Mouse (Mus musculus) bone marrow, adult 2 months (tissue): ENCODE data around the gene Dppa5a.

ENCODE experiments used
- CTCF ChIP-seq: fragments of 200-500 bp; IDR thresholded peaks from 2 replicates; pipeline ENCODE4 v1.5.1; 2011; ENCODE audit warnings: low read length, control low read depth; ENCODE audit not compliant: control insufficient read depth, insufficient read depth
- POLR2A ChIP-seq: fragments of 200-500 bp; IDR thresholded peaks from 2 replicates; pipeline ENCODE4 v1.6.1; 2011; ENCODE audit warnings: low read depth, mild to moderate bottlenecking, control low read depth, low read length, borderline replicate concordance; ENCODE audit not compliant: control insufficient read depth

DNA sequence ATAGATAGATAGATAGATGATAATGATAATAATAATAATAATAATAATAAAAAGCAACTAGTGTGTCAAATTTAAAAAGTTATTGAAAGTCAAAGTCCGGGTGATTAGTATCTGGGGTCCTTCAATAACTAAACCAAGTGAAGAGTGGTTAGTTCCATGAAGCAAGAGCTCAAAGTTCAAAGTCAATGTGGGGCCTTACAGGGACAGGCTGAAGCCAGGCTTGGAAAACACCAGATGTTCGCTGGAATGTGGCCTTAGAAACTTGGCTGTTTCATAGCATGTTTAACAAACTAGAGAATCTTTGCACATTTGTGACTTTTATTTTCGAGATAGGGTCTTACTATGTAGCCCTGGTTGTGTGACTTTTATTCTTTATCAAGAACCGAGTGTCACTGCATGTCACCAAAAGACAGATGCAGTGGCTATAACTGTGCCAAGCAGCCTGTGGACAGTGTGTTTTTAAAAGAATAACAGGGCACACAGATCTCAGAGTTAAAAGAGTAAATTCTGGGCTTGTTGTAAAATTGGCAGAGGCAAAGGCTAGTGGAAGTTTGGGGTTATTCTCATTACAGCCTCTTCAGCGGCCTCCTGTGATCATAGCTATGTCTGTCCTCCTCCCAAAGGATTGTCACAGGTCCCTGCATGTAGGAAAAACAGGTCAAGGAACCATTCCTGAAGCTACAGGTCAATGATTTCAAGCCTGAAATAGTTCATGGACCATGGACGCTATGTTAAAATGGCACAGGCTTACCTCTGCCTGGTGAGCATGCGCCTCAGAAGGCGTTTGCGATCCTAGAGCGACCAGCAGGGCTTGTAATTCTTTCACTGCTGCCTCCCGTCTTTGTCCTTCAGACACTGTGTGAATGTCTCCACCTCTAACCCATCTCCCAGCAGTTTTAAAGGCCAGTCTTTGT is 13.1 kb downstream of the Dppa5a start:
- TF ChIP-seq CTCF (no peak), POLR2A (no peak)
